Mouse (Mus musculus): ENCODE measurements around the gene Faap24. TPM values are rescaled to one million over a fixed set of nuclear protein-coding genes. Genes with fewer than 3 reads are reported as not detected.

Faap24 gene
- total RNA-seq, 1 experiment, result 7.0 TPM

- H3K36me3 ChIP-seq (ENCODE audit: control insufficient read depth, insufficient read depth, low read length, poor library complexity, severe bottlenecking), result peaks cover 14% of the 10 kb centered on the region
- DNase-seq (ENCODE audit: low read depth, low spot score), result no peak
- no peaks in the 10 kb centered on the region for H3K9me3 ChIP-seq (ENCODE audit: control insufficient read depth, insufficient read depth, low read depth, low read length)
- in situ Hi-C loops (cut with MboI; ENCODE audit: low sequenced_read_pairs in 2 of 2, unreplicated experiment in 2 of 2), result no loop called here
- H3K4me1 ChIP-seq (ENCODE audit: control insufficient read depth in 2 of 2, insufficient read depth in 2 of 2, low read length in 2 of 2, poor library complexity in 1 of 2), result peaks cover 2 to 3% of the 10 kb centered on the region in 2 experiments; a peak in 1 of 4 replicates
- TF ChIP-seq MAFK (IDR thresholded peaks at IDR 0.05; ENCODE audit: insufficient read depth, low read depth, low read length) (no peak), HCFC1 (IDR thresholded peaks at IDR 0.05; ENCODE audit: borderline replicate concordance, insufficient read depth, low read length) (no peak), ZNF384 (IDR thresholded peaks at IDR 0.05; ENCODE audit: low read depth, low read length) (no peak), ZC3H11A (IDR thresholded peaks at IDR 0.05; ENCODE audit: borderline replicate concordance, low read depth, low read length) (no peak), CHD2 (IDR thresholded peaks at IDR 0.05; ENCODE audit: low read depth, low read length) (no peak)
- H3K27ac ChIP-seq (ENCODE audit: insufficient read depth, low read depth, low read length, poor library complexity, severe bottlenecking), result no peak overlapping the region
- no peak overlapping the region for H3K9ac ChIP-seq (ENCODE audit: insufficient read depth, low read depth, low read length, poor library complexity, severe bottlenecking)
- H3K4me3 ChIP-seq (ENCODE audit: insufficient read depth in 1 of 2, low read depth in 1 of 2, low read length in 2 of 2, poor library complexity in 1 of 2, severe bottlenecking in 1 of 2), result no peak overlapping the region
Measured at GRCm38 (mm10) chr7:35415801-35416653, 19.4 kb upstream of the Faap24 start.

GRCm38 (mm10) chr7:35415226-35415625 lies 18.6 kb upstream of the Faap24 start:
- no peak overlapping the region for H3K9ac ChIP-seq (ENCODE audit: insufficient read depth, low read depth, low read length, poor library complexity, severe bottlenecking)
- no peak for TF ChIP-seq ZC3H11A (IDR thresholded peaks at IDR 0.05; ENCODE audit: borderline replicate concordance, low read depth, low read length)
- no peak for TF ChIP-seq ZNF384 (IDR thresholded peaks at IDR 0.05; ENCODE audit: low read depth, low read length)
- no peak for TF ChIP-seq CHD2 (IDR thresholded peaks at IDR 0.05; ENCODE audit: low read depth, low read length)
- TF ChIP-seq HCFC1 (IDR thresholded peaks at IDR 0.05; ENCODE audit: borderline replicate concordance, insufficient read depth, low read length), result no peak
- TF ChIP-seq MAFK (IDR thresholded peaks at IDR 0.05; ENCODE audit: insufficient read depth, low read depth, low read length), result no peak
- no peak overlapping the region for H3K4me3 ChIP-seq (ENCODE audit: insufficient read depth in 1 of 2, low read depth in 1 of 2, low read length in 2 of 2, poor library complexity in 1 of 2, severe bottlenecking in 1 of 2)
- H3K36me3 ChIP-seq (ENCODE audit: control insufficient read depth, insufficient read depth, low read length, poor library complexity, severe bottlenecking), result peaks cover 15% of the 10 kb centered on the region
- in situ Hi-C loops (cut with MboI; ENCODE audit: low sequenced_read_pairs in 2 of 2, unreplicated experiment in 2 of 2), result no loop called here
- DNase-seq (ENCODE audit: low read depth, low spot score), result no peak
- no peaks in the 10 kb centered on the region for H3K4me1 ChIP-seq (ENCODE audit: control insufficient read depth in 2 of 2, insufficient read depth in 2 of 2, low read length in 2 of 2, poor library complexity in 1 of 2)
- H3K9me3 ChIP-seq (ENCODE audit: control insufficient read depth, insufficient read depth, low read depth, low read length), result no peaks in the 10 kb centered on the region
- H3K27ac ChIP-seq (ENCODE audit: insufficient read depth, low read depth, low read length, poor library complexity, severe bottlenecking), result no peak overlapping the region

GRCm38 (mm10) chr7:35401169-35401568 lies 4.5 kb upstream of the Faap24 start:
- H3K27ac ChIP-seq (ENCODE audit: insufficient read depth, low read depth, low read length, poor library complexity, severe bottlenecking), result no peak overlapping the region
- no peak for TF ChIP-seq HCFC1 (IDR thresholded peaks at IDR 0.05; ENCODE audit: borderline replicate concordance, insufficient read depth, low read length)
- no peak for TF ChIP-seq ZNF384 (IDR thresholded peaks at IDR 0.05; ENCODE audit: low read depth, low read length)
- TF ChIP-seq ZC3H11A (IDR thresholded peaks at IDR 0.05; ENCODE audit: borderline replicate concordance, low read depth, low read length), result no peak
- TF ChIP-seq MAFK (IDR thresholded peaks at IDR 0.05; ENCODE audit: insufficient read depth, low read depth, low read length), result no peak
- no peak for TF ChIP-seq CHD2 (IDR thresholded peaks at IDR 0.05; ENCODE audit: low read depth, low read length)
- H3K9ac ChIP-seq (ENCODE audit: insufficient read depth, low read depth, low read length, poor library complexity, severe bottlenecking), result no peak overlapping the region
- no peaks in the 10 kb centered on the region for H3K9me3 ChIP-seq (ENCODE audit: control insufficient read depth, insufficient read depth, low read depth, low read length)
- peak; percentile 77 for DNase-seq (ENCODE audit: low read depth, low spot score)
- H3K4me3 ChIP-seq (ENCODE audit: insufficient read depth in 1 of 2, low read depth in 1 of 2, low read length in 2 of 2, poor library complexity in 1 of 2, severe bottlenecking in 1 of 2), result no peak overlapping the region
- peaks cover 13% of the 10 kb centered on the region for H3K36me3 ChIP-seq (ENCODE audit: control insufficient read depth, insufficient read depth, low read length, poor library complexity, severe bottlenecking)
- peaks cover 2 to 4% of the 10 kb centered on the region in 2 experiments; a peak in 1 of 4 replicates for H3K4me1 ChIP-seq (ENCODE audit: control insufficient read depth in 2 of 2, insufficient read depth in 2 of 2, low read length in 2 of 2, poor library complexity in 1 of 2)
- in situ Hi-C loops (cut with MboI; ENCODE audit: low sequenced_read_pairs in 2 of 2, unreplicated experiment in 2 of 2), result no loop called here

- peak overlapping the region; percentile 73 for H3K9ac ChIP-seq (ENCODE audit: insufficient read depth, low read depth, low read length, poor library complexity, severe bottlenecking)
- no peak for DNase-seq (ENCODE audit: low read depth, low spot score)
- in situ Hi-C loops (cut with MboI; ENCODE audit: low sequenced_read_pairs in 2 of 2, unreplicated experiment in 2 of 2), result no loop called here
- H3K4me3 ChIP-seq (ENCODE audit: insufficient read depth in 1 of 2, low read depth in 1 of 2, low read length in 2 of 2, poor library complexity in 1 of 2, severe bottlenecking in 1 of 2), result peak overlapping the region; percentile 77 to 84
- H3K4me1 ChIP-seq (ENCODE audit: control insufficient read depth in 2 of 2, insufficient read depth in 2 of 2, low read length in 2 of 2, poor library complexity in 1 of 2), result peaks cover 0 to 5% of the 10 kb centered on the region in 2 experiments; a peak in 1 of 4 replicates
- H3K27ac ChIP-seq (ENCODE audit: insufficient read depth, low read depth, low read length, poor library complexity, severe bottlenecking), result no peak overlapping the region
- peaks cover 18% of the 10 kb centered on the region for H3K36me3 ChIP-seq (ENCODE audit: control insufficient read depth, insufficient read depth, low read length, poor library complexity, severe bottlenecking)
- TF ChIP-seq ZNF384 (IDR thresholded peaks at IDR 0.05; ENCODE audit: low read depth, low read length) (no peak), ZC3H11A (IDR thresholded peaks at IDR 0.05; ENCODE audit: borderline replicate concordance, low read depth, low read length) (no peak), MAFK (IDR thresholded peaks at IDR 0.05; ENCODE audit: insufficient read depth, low read depth, low read length) (no peak), CHD2 (IDR thresholded peaks at IDR 0.05; ENCODE audit: low read depth, low read length) (no peak)
- H3K9me3 ChIP-seq (ENCODE audit: control insufficient read depth, insufficient read depth, low read depth, low read length), result no peaks in the 10 kb centered on the region
Measured at GRCm38 (mm10) chr7:35395734-35396456, 741 bp downstream of the Faap24 start.

Measured in ES-E14 (cell line).